Mouse (Mus musculus): ENCODE data around the gene Yaf2.
A peak's percentile ranks its signal among the peaks of the same experiment; 100 is the strongest.

GRCm38 (mm10) chr15:93275623-93276022, 61.1 kb downstream of the Yaf2 start:
- TF ChIP-seq CTCF (IDR thresholded peaks at IDR 0.05; ENCODE audit: borderline replicate concordance, insufficient read depth, low read length) (peak; percentile 8; the same call in 1 of the 2 replicates), POLR2A (IDR thresholded peaks at IDR 0.05; ENCODE audit: low read depth, low read length) (no peak)

All from embryonic fibroblast, embryonic 13.5 days (primary cell).